Mouse (Mus musculus): Measurements from ENCODE around the gene Desi2. TPM values are rescaled to one million over a fixed set of nuclear protein-coding genes. Genes with fewer than 3 reads are reported as not detected.
"Not testable (repeated sequence)": the region's sequence is repeated elsewhere in the genome, so short reads cannot be mapped to it uniquely, and the experiment has no call there.

Gene Desi2
- polyA plus RNA-seq, 1 experiment from 2014 or later: 15.9 TPM

DNA sequence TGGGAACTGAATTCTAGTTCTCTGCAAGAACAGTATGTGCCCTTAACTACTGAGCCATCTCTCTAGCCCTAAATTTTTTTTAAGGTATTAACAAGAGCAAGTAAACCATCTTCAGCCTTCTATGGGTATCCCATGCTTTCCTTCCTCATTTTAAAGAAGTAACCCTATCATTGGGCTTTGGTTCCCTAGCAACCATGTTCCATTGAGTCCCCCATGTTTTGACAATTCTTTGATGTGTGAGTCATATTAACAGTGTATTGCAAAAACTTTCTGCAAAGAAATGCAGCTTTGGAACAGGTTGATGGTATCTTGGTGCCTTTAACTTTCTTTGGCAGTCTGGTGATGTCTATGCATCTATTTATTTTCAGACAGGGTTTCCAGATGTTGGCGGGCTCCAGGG, 106.8 kb downstream of the Desi2 start:
- Histone ChIP-seq H3K27me3 (ENCODE audit: control insufficient read depth, insufficient read depth, low read length) (no peaks in the 10 kb centered on the region), H3K9ac (replicated peaks; ENCODE audit: low read length) (no peak overlapping the region), H3K36me3 (replicated peaks; ENCODE audit: control insufficient read depth, insufficient read depth, low read depth, low read length) (no peaks in the 10 kb centered on the region), H3K4me2 (ENCODE audit: low read depth, low read length) (no peak overlapping the region), H3K4me1 (ENCODE audit: control insufficient read depth, insufficient read depth, low read length) (no peaks in the 10 kb centered on the region), H3K9me3 (replicated peaks; ENCODE audit: control insufficient read depth, low read length) (no peaks in the 10 kb centered on the region), H3K27ac (replicated peaks; ENCODE audit: low read depth, low read length) (no peak overlapping the region), H3K4me3 (ENCODE audit: low read depth, low read length) (no peak overlapping the region)
- DNase-seq (ENCODE audit: low spot score) (no peak), ATAC-seq (replicated peaks; ENCODE audit: insufficient number of reproducible peaks, low FRiP score, low TSS enrichment, low read depth) (no peak)
- 95% methylated on average over 1 of the region's 1 CpGs for WGBS

GRCm38 (mm10) chr1:178301261-178301660, 114.0 kb downstream of the Desi2 start:
- not testable (repeated sequence) for H3K27ac ChIP-seq (replicated peaks; ENCODE audit: low read depth, low read length); ATAC-seq (replicated peaks; ENCODE audit: insufficient number of reproducible peaks, low FRiP score, low TSS enrichment, low read depth); DNase-seq (ENCODE audit: low spot score); H3K27me3 ChIP-seq (ENCODE audit: control insufficient read depth, insufficient read depth, low read length); H3K4me3 ChIP-seq (ENCODE audit: low read depth, low read length); H3K9me3 ChIP-seq (replicated peaks; ENCODE audit: control insufficient read depth, low read length); H3K9ac ChIP-seq (replicated peaks; ENCODE audit: low read length); H3K36me3 ChIP-seq (replicated peaks; ENCODE audit: control insufficient read depth, insufficient read depth, low read depth, low read length); H3K4me1 ChIP-seq (ENCODE audit: control insufficient read depth, insufficient read depth, low read length); H3K4me2 ChIP-seq (ENCODE audit: low read depth, low read length)
- 86% methylated on average over 2 of the region's 2 CpGs for WGBS

- peak; percentile 79 for DNase-seq (ENCODE audit: low spot score)
- WGBS: 22% methylated on average over 3 of the region's 3 CpGs
These were observed 116.2 kb downstream of the Desi2 start for GRCm38 (mm10) chr1:178303425-178303824.

More at GRCm38 (mm10) chr1:178303425-178303824, 116.2 kb downstream of the Desi2 start:
- Histone ChIP-seq H3K9me3 (replicated peaks; ENCODE audit: control insufficient read depth, low read length) (no peaks in the 10 kb centered on the region), H3K4me1 (ENCODE audit: control insufficient read depth, insufficient read depth, low read length) (no peaks in the 10 kb centered on the region), H3K4me2 (ENCODE audit: low read depth, low read length) (no peak overlapping the region), H3K27me3 (ENCODE audit: control insufficient read depth, insufficient read depth, low read length) (no peaks in the 10 kb centered on the region), H3K4me3 (ENCODE audit: low read depth, low read length) (no peak overlapping the region), H3K27ac (replicated peaks; ENCODE audit: low read depth, low read length) (no peak overlapping the region), H3K9ac (replicated peaks; ENCODE audit: low read length) (no peak overlapping the region), H3K36me3 (replicated peaks; ENCODE audit: control insufficient read depth, insufficient read depth, low read depth, low read length) (no peaks in the 10 kb centered on the region)
- ATAC-seq (replicated peaks; ENCODE audit: insufficient number of reproducible peaks, low FRiP score, low TSS enrichment, low read depth): no peak

Other genes with a start within 250 kb of the Desi2 start
- gene Catspere2, start 204.0 kb upstream of the Desi2 start, polyA plus RNA-seq (2014; fragmentation: Nextera tagmentation; extraction: Ambion mirVana): 0.10 and 0.15 TPM in 2 replicates
- 106 and 120 TPM in 2 replicates for gene Cox20, start 131.7 kb downstream of the Desi2 start, polyA plus RNA-seq (2014; fragmentation: Nextera tagmentation; extraction: Ambion mirVana)
- 823 and 953 TPM in 2 replicates for gene Hnrnpu, start 150.4 kb downstream of the Desi2 start, polyA plus RNA-seq (2014; fragmentation: Nextera tagmentation; extraction: Ambion mirVana)
- gene Efcab2, start 218.7 kb downstream of the Desi2 start, polyA plus RNA-seq (2014; fragmentation: Nextera tagmentation; extraction: Ambion mirVana): 5.2 and 6.3 TPM in 2 replicates

Data from embryonic facial prominence, embryonic 11.5 days (tissue).